Mouse (Mus musculus) lung, embryonic 16.5 days (tissue): Measurements from ENCODE around the gene Bbof1. TPM values are rescaled to one million over a fixed set of nuclear protein-coding genes. Genes with fewer than 3 reads are reported as not detected.

ENCODE experiments used
- ATAC-seq: fragments of 200-750 bp; cut with Nextera tagmentation; 2 replicates; pipeline ENCODE4 v1.8.0; 2017; ENCODE audit warnings: low read depth, mild to moderate bottlenecking, moderate library complexity
- H3K27ac ChIP-seq: fragments of 300-500 bp; sonication (generic); 2 replicates; pipeline ENCODE4 v1.5.1; 2014; ENCODE audit warnings: mild to moderate bottlenecking, control low read depth, low read length
- H3K27me3 ChIP-seq: fragments of 300-500 bp; sonication (generic); 2 replicates; pipeline ENCODE4 v1.6.1; 2014; ENCODE audit warnings: low read depth, low read length, mixed read lengths; ENCODE audit not compliant: control insufficient read depth, insufficient read depth
- H3K36me3 ChIP-seq: fragments of 300-500 bp; sonication (generic); 2 replicates; pipeline ENCODE4 v1.6.1; 2014; ENCODE audit warnings: low read length; ENCODE audit not compliant: control insufficient read depth, insufficient read depth
- H3K4me1 ChIP-seq: fragments of 300-500 bp; sonication (generic); replicated peaks from 2 replicates; pipeline ENCODE4 v1.6.1; 2014; ENCODE audit warnings: low read length, mixed read lengths; ENCODE audit not compliant: control insufficient read depth, insufficient read depth
- H3K4me2 ChIP-seq: fragments of 300-500 bp; sonication (generic); 2 replicates; pipeline ENCODE4 v1.6.1; 2014; ENCODE audit warnings: low read depth, low read length, control low read depth
- H3K4me3 ChIP-seq: fragments of 300-500 bp; sonication (generic); 2 replicates; pipeline ENCODE4 v1.5.1; 2014; ENCODE audit warnings: mild to moderate bottlenecking, low read length, control low read depth
- H3K9ac ChIP-seq: fragments of 300-500 bp; sonication (generic); 2 replicates; pipeline ENCODE4 v1.6.1; 2014; ENCODE audit warnings: low read length, control low read depth
- H3K9me3 ChIP-seq: fragments of 300-500 bp; sonication (generic); 2 replicates; pipeline ENCODE4 v1.6.1; 2016; ENCODE audit warnings: low read length; ENCODE audit not compliant: control insufficient read depth
- WGBS: fragments of 180-500 bp; shearing (Covaris S2); extraction: QIAGEN DNeasy Blood & Tissue Kit; methylation state at CpG from one replicate; pipeline ENCODE4 v1.1.7; 2014; 5-methylcytosine and 5-hydroxymethylcytosine counted together
- polyA plus RNA-seq: library from polyadenylated mRNA; unstranded; fragments of >200 nt; fragmentation: Nextera tagmentation; extraction: Ambion mirVana; gene quantifications from 2 replicates; pipeline ENCODE4 v1.2.1, GENCODE M21; 2015

The Bbof1 gene
- polyA plus RNA-seq, 1 experiment from 2014 or later: 3.5 TPM

GRCm38 (mm10) chr12:84407874-84408818 is 725 bp upstream of the Bbof1 start:
- Histone ChIP-seq H3K9ac (peak overlapping the region; percentile 84), H3K4me3 (peak overlapping the region; percentile 87), H3K4me1 (peaks cover 5% of the 10 kb centered on the region), H3K27ac (peak overlapping the region; percentile 75), H3K27me3 (no peaks in the 10 kb centered on the region), H3K4me2 (peak overlapping the region; percentile 99), H3K9me3 (no peaks in the 10 kb centered on the region), H3K36me3 (no peaks in the 10 kb centered on the region)
- 2% methylated on average over 24 of the region's 52 CpGs for WGBS
- ATAC-seq: peak; percentile 60

- H3K27ac ChIP-seq: peak within 1 kb of the TSS; percentile 42; the same call in 1 of the 2 replicates
- ATAC-seq: peak; percentile 93
- peaks cover 3% of the 10 kb centered on the region for H3K9me3 ChIP-seq
- peaks cover 4% of the 10 kb centered on the region; the same call in 1 of the 2 replicates for H3K4me1 ChIP-seq
- peak within 1 kb of the TSS; percentile 78 for H3K9ac ChIP-seq
- peak within 1 kb of the TSS; percentile 92 for H3K4me2 ChIP-seq
- H3K27me3 ChIP-seq: no peaks in the 10 kb centered on the region
- H3K36me3 ChIP-seq: no peaks in the 10 kb centered on the region
- peak within 1 kb of the TSS; percentile 71 for H3K4me3 ChIP-seq
- WGBS: 3% methylated on average over 50 of the region's 50 CpGs
Observed at GRCm38 (mm10) chr12:84416834-84417604, 8.1 kb downstream of the Bbof1 start, which contains the start of gene Rnf113a2. Gene Rnf113a2 (plus strand): TSS chr12:84417196.

- Histone ChIP-seq H3K4me3 (peak overlapping the region; percentile 71), H3K36me3 (no peaks in the 10 kb centered on the region), H3K27ac (no peak overlapping the region), H3K4me1 (peaks cover 4% of the 10 kb centered on the region; the same call in 1 of the 2 replicates), H3K9me3 (peaks cover 3% of the 10 kb centered on the region), H3K4me2 (peak overlapping the region; percentile 92), H3K9ac (peak overlapping the region; percentile 78), H3K27me3 (no peaks in the 10 kb centered on the region)
- 29% methylated on average over 18 of the region's 18 CpGs for WGBS
- ATAC-seq: no peak
Observed at GRCm38 (mm10) chr12:84417605-84417922, 8.7 kb downstream of the Bbof1 start.

- H3K27ac ChIP-seq: no peak overlapping the region
- no peak overlapping the region for H3K4me3 ChIP-seq
- H3K36me3 ChIP-seq: no peaks in the 10 kb centered on the region
- no peak overlapping the region for H3K9ac ChIP-seq
- no peak overlapping the region for H3K4me2 ChIP-seq
- H3K4me1 ChIP-seq: no peaks in the 10 kb centered on the region
- no peaks in the 10 kb centered on the region for H3K27me3 ChIP-seq
- 61% methylated on average over 3 of the region's 3 CpGs for WGBS
- no peak for ATAC-seq
- H3K9me3 ChIP-seq: no peaks in the 10 kb centered on the region; the same call in 1 of the 2 replicates
Observed at GRCm38 (mm10) chr12:84423990-84424389, 15.1 kb downstream of the Bbof1 start.

- no peaks in the 10 kb centered on the region for H3K4me1 ChIP-seq
- no peak overlapping the region for H3K4me3 ChIP-seq
- no peaks in the 10 kb centered on the region for H3K9me3 ChIP-seq
- no peaks in the 10 kb centered on the region for H3K27me3 ChIP-seq
- 56% methylated on average over 2 of the region's 2 CpGs for WGBS
- no peak overlapping the region for H3K4me2 ChIP-seq
- H3K27ac ChIP-seq: no peak overlapping the region
- ATAC-seq: no peak
- H3K36me3 ChIP-seq: peaks cover 2% of the 10 kb centered on the region; the same call in 1 of the 2 replicates
- H3K9ac ChIP-seq: no peak overlapping the region
Observed at GRCm38 (mm10) chr12:84429825-84430224, 21.0 kb downstream of the Bbof1 start.

- WGBS: 28% methylated on average over 2 of the region's 2 CpGs
- no peak for ATAC-seq
- H3K36me3 ChIP-seq: no peaks in the 10 kb centered on the region
Observed at GRCm38 (mm10) chr12:84438697-84439096, 29.8 kb downstream of the Bbof1 start.

GRCm38 (mm10) chr12:84442526-84442925 is 33.7 kb downstream of the Bbof1 start:
- H3K36me3 ChIP-seq: no peaks in the 10 kb centered on the region
- no peak overlapping the region for H3K4me3 ChIP-seq
- 66% methylated on average over 4 of the region's 4 CpGs for WGBS
- H3K4me2 ChIP-seq: no peak overlapping the region
- no peak for ATAC-seq
- H3K27me3 ChIP-seq: no peaks in the 10 kb centered on the region
- H3K27ac ChIP-seq: no peak overlapping the region
- no peak overlapping the region for H3K9ac ChIP-seq
- H3K9me3 ChIP-seq: no peaks in the 10 kb centered on the region
- H3K4me1 ChIP-seq: no peaks in the 10 kb centered on the region

More at GRCm38 (mm10) chr12:84438697-84439096, 29.8 kb downstream of the Bbof1 start:
- no peak overlapping the region for H3K4me2 ChIP-seq
- no peaks in the 10 kb centered on the region for H3K4me1 ChIP-seq
- H3K9me3 ChIP-seq: no peaks in the 10 kb centered on the region
- H3K27ac ChIP-seq: no peak overlapping the region
- no peaks in the 10 kb centered on the region for H3K27me3 ChIP-seq
- H3K9ac ChIP-seq: no peak overlapping the region
- H3K4me3 ChIP-seq: no peak overlapping the region

- WGBS: 67% methylated on average over 1 of the region's 1 CpGs
- no peak for ATAC-seq
- Histone ChIP-seq H3K4me1 (peaks cover 11% of the 10 kb centered on the region), H3K27ac (no peak overlapping the region), H3K4me3 (no peak overlapping the region), H3K9ac (no peak overlapping the region), H3K27me3 (no peaks in the 10 kb centered on the region), H3K36me3 (no peaks in the 10 kb centered on the region), H3K9me3 (no peaks in the 10 kb centered on the region), H3K4me2 (no peak overlapping the region)
Observed at GRCm38 (mm10) chr12:84447386-84447785, 38.5 kb downstream of the Bbof1 start.

- H3K9ac ChIP-seq: no peak overlapping the region
- H3K27me3 ChIP-seq: no peaks in the 10 kb centered on the region
- ATAC-seq: no peak
- no peaks in the 10 kb centered on the region for H3K36me3 ChIP-seq
- H3K9me3 ChIP-seq: no peaks in the 10 kb centered on the region
- peaks cover 14% of the 10 kb centered on the region for H3K4me1 ChIP-seq
- 80% methylated on average over 6 of the region's 6 CpGs for WGBS
- H3K27ac ChIP-seq: no peak overlapping the region
- no peak overlapping the region for H3K4me2 ChIP-seq
- H3K4me3 ChIP-seq: no peak overlapping the region
Observed at GRCm38 (mm10) chr12:84448181-84448580, 39.3 kb downstream of the Bbof1 start.
